Mouse (Mus musculus): ENCODE measurements around the gene Ifi47. TPM values are rescaled to one million over a fixed set of nuclear protein-coding genes. Genes with fewer than 3 reads are reported as not detected.
"Not testable (repeated sequence)": the region's sequence is repeated elsewhere in the genome, so short reads cannot be mapped to it uniquely, and the experiment has no call there.

The Ifi47 gene
- total RNA-seq (2022) = 1 to 10 TPM; 4.4 to 7.4 (median 6.7) TPM

DNA sequence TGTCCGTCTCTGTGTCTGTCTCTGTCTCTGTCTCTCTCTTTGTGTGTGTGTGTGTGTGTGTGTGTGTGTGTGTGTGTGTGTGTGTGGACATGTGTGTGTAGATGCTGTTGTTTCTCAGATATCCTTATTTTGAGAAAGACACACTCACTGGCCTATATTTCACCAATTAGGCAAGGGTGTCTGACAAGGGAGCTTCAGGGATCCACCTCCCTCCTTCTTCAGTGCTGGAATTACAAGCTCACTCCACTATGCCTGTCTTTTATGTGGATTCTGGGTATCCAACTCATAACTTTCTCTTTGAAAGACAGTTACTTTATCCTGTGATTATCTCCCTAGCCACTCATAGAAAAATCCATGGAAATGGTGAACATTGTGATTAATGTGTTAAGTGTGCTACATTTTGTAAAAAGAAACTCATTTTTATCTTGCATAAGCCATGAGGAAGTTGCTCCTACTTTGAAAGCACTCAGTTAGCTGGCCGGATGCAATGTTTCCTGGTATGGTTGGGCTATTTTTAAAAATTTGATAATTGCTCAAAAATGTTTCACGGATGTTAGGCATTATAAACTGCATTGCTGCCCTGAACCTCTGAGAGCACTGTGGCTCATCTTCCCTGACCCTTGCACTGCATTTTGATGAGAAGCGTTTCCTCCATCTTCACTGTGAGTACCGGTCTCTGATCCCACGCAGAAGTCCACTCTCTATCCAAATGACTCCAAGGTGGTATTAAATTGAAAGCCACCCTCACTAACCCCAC lies at the start of gene Ifi47:
Gene Ifi47, plus strand, starts transcription at position 587 of the 757 bp plus-strand sequence.
- not testable (repeated sequence) for DNase-seq

DNA sequence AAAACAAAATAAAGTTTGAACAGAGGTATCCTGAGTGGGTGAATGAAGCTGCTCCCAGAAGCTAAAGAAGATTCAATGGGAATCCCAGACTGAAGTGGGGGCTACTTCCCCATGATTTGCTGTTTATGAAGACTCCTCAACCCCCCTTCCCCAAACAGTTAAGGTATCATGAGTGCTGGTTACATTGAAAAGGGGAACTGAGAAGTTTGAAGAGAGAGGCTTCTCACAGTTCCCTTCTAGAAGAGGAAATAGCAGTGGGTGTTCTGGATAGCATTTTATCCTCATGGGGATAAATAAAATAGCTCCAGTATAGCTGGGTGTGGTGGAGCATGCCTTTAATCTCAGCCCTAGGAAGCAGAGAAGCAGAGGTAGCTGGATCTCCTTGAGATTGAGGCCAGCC lies 26.3 kb upstream of the Ifi47 start:
- not testable (repeated sequence) for DNase-seq

DNA sequence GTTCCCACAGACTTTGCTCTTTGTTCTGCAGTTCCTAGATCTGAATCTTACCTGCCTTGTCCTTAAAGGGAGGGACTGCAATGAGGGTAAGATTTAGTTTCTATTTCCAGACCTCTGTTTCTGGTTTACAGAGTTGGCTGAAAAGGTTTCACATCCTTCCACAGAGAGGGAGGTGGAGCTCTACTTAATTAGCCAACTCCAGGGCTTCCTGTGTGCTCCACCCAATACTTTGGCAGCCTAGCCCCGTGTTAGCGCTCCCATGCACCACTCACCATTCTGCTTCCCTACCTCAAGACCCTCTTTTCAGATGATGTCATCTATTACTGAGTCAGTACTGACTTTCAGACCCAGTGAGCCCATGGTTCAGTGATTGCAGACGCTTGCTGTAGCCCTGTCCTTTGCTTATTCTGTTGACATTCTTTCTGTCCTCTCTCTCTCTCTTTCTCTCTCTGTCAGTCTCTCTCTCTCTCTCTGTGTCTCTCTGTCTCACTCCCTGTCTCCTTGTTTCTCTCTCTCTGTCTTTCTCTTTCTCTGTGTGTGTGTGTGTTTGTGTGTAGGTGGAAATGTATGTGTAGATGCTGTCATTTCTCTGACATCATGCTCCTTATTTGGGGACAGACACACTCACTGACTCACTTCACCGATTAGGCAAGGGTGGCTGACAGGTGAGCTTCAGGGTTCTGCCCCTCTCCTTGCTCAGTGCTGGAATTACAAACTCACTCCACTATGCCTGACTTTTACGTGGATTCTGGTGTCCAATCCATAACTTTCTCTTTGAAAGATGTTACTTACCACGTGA lies 25.1 kb upstream of the Ifi47 start, which contains the start of gene 9930111J21Rik2:
Gene 9930111J21Rik2, minus strand, starts transcription at position 150 of the 799 bp plus-strand sequence.
- not testable (repeated sequence) for DNase-seq

DNA sequence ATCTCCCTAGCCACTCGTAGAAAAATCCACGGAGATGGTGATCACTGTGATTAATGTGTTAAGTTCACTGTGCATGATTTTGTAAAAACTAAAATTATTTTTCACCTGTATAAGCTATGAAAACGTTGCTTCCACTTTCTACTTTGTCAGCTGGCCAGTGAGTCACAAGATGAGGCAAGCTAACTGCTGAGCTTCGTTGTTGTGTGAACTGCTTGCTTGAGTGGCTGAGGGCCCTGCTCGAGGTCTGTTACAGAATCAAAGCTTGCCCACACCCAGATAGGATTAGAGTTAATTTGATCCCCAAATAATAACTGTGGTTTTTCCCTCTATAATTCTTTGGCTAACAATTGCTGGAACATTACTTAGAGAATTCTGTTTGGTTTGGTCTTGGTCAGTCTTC lies 24.5 kb upstream of the Ifi47 start:
- DNase-seq = not testable (repeated sequence)

DNA sequence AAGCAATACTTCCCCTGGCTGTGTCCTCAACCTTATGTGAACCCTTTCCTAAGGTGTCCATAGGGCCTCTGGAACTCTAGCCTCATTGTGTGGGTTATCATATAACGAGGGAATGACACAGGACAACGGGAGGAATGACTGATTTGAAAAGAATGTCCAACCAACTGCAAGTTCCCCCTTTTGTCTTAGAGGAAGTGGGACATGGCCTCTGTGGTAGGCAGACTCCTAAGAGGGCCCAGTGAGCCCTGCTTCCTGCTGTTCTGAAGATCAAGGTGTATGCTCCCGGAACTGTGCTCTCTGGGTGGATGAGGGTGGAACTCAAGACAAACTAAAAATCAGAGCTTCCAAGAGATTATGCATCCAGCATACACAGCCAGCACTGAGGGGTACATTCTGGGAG lies 16.3 kb upstream of the Ifi47 start:
- DNase-seq = not testable (repeated sequence)

DNA sequence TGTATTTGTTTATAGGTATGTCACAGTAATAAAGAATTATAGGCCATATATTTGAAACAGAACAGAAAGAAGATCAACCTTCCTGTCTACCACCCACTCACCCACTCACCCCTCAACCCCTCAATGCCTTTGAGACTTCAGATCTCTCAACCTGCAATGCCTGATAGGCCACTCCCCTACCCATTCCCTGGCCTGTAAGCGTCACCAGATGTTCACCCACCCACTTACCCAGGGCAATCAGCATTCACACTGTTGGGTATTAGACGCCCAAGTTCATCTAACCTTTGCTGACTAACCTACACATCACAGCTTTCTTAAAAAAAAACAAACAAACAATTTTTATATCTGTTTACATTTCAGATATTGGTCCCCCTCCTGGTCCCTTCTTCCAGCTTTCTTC lies 14.5 kb upstream of the Ifi47 start:
- not testable (repeated sequence) for DNase-seq

DNA sequence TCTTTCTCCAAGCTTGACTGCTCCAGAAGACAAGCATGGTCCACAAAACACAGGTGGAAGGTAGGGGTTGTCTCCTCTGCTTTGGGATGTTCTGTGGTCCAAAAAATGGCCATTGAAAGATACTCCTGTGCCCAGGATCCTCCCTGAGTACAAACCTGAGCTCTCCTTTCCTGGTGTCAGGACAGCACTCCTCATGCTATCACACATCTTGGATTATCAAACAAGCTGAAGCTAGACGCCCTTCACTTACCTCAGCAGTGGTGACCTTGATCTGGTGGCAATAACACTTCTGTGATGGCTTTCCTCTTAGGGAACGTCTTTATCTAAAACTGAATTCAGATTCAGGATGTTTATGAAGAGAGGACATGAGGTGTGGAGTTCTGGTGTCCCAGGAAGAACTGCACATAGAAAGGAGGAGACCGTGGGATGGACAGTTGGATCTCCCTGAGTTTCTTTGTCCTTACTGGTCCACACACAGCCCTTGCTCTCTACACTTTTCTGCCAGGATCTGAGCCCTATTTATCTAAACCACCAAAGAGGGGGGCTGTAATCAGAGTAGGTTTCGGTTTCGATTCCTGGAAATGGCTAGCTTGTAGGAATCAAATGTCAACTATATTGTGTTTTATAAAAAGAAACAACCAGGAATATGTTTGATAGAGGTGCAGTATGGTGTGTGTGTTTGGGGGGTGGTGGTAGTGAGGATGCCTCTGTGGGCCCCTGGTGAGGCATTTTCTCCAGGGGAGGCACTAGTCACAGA lies 12.5 kb upstream of the Ifi47 start, which contains the start of gene Tgtp2:
Gene Tgtp2, minus strand, starts transcription at position 494 of the 757 bp plus-strand sequence.
- not testable (repeated sequence) for DNase-seq

DNA sequence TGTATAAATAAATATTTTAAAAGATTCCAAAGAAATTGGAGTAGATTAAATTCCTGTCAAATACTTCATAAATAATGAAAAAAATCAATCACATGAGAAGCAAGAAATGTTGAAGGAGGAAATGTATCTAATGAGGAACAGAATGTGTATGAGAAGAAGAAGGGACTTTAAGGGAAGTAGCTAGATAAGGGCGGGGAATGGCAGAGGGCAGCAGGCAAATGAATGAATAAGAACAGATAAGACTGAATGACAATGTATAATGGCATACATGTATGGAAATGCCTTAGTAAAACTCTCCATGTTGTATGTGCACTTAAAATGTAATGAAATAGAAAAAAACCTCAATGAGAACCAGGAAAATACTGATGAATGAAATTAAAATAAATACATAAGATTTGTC lies 8.0 kb upstream of the Ifi47 start:
- no peak for DNase-seq

DNA sequence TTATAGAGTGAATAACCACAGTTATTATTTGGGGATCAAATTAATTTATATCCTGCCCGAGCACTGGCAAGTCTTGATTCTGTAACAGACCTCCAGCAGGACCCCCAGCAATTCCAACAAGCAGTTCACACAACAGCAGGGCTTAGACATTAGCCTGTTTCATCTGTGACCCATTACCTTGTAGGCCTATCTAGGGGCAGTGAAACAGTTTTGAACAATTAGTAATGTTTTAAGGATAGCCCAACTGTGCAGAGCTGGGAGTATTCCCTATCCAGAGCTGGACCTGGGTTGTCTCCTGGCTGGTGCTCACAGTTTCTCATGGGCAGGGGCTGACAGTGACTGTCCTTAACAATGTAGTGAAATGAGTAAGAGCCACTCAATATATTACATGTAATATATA lies 625 bp downstream of the Ifi47 start:
- no peak for DNase-seq

DNA sequence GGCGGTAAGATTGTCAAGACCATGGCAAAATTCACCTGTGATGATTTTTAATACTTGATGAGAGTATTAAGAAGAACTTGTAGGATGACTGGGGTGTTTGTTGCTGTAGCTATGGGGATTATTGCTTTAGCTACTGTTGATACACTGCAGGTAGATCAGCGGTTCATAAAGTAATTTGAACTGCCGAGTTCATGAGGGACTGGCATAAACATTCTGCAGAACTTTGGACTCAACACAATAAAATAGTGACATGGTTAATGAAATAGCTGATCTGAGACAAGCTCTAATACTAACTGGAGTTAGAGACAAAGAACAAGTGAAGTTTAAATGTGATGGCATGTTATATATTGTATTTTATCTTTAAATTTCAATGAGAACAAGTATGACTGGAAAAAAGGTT lies 2.3 kb downstream of the Ifi47 start:
- no peak for DNase-seq

DNA sequence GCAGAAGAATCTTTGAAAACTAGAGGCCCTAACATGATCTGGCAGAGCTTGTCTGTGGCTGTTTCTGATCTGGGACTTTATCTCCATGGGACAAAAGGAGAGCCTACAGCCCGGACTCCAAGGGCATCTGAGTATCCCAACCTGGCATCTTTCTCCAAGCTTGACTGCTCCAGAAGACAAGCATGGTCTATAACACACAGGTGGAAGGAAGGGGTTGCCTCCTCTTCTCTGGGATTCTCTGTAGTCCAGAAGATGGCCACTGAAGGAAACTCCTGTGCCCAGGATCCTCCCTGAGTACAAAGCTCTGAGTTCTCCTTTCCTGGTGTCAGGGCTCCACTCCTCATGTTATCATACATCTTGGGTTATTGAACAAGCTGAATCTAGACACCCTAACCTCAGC lies 4.2 kb downstream of the Ifi47 start:
- DNase-seq = no peak

DNA sequence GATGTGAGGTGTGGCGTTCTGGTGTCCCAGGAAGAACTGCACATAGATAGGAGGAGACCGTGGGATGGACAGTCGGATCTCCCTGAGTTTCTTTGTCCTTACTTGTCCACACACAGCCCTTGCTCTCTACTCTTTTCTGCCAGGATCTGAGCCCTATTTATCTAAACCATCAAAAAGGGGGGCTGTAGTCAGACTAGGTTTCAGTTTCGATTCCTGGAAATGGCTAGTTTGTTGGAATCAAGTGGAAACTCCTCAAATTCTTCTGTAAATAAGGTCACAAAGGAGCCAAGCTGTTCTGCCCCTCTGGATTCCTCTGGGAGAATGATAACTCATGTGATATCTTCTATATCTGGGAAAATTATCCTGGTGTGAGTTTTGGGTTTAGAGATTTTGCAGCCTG lies 5.0 kb downstream of the Ifi47 start:
- no peak for DNase-seq

DNA sequence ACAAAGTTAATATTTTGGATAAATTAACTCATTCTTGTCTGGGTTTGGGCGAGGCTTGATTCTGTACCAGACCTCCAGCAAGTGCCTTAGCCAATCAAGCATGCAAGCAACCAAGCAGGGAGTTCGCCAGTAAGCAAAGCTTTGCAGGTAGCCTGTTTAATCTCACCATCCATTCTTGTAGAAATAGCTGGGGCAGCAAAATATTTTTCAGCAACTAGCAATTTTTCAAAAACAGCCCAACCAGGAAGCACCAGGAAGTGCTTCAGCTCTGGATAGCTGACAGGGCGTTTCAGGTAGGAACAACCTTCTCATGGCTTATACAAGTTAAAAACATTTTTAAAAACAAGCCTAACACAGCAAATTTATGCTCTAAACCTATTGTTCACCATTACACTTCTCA lies 5.5 kb downstream of the Ifi47 start:
- DNase-seq = no peak

DNA sequence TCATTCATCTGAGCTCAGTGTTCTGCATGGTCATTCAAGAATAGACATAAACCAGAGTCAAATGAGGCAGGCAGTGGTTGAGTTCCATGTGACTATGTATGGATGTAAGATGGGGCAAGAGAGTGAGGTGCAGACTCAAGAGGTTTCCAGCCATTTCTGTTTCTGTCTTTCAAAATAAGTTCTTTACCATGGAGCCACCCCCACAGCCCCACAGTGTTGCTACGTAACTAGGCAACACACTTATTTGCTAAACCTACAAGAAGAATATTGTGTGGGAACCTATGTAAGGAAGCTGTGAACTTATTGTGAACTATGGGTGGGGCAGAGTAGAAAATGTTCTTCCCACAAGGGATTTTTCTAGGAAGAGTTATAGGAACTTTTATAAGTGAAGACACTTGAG lies 6.8 kb downstream of the Ifi47 start:
- DNase-seq = no peak

DNA sequence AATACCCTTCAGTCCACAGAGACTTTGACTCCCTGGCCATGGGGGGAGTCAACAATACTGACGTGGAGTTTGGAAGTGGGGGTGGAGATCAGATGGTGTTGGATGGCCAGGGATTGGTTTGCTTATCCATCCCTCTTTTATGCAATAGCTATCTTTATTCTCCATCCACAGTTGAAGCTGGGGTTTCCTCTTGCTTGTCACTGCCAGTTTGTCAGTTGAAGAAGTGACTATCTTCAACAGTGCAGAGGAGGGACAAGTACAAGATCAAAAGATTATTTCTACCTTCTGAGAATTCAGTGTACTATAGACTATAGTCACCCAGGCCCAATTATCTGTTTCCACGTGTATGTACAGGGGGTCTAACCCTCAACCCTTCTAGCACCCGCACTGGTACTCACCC lies 7.4 kb downstream of the Ifi47 start:
- no peak for DNase-seq

DNA sequence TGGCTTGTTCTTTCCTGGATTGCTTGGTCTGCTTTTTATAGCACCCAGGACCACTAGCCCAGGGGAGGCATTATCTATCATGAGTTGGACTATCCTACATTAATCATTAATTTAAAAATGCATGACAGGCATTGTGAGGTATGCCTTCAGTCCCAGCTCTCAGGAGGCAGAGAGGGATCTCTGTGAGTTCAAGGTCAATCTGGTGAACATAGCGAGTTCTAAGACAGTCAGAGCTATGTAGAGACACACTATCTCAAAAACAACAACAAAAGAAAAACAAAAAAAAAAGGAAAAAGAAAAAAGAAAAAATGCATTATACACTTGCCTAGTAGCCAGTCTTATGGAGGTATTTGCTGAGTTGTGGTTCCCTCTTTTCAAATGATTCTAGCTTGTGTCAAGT lies 8.0 kb downstream of the Ifi47 start:
- no peak for DNase-seq

DNA sequence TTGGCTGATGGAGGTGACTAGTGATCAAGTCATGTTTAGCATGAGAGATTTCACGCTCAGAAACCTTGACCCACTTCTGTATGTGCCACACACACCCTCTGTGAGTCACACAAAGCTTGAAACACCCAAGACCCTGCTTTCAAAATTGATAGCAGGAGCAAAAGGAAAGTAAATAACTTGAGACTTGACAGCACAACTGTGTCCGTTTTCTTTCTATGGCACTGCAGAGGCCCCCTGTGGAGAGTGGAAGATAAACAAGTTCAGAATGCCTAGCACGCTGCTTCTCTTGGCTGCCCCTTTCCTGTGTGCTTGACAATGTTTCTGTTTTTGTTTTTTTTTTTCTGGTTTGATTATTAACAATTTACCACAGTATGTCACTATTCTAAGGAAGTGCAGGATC lies 8.5 kb downstream of the Ifi47 start:
- no peak for DNase-seq

DNA sequence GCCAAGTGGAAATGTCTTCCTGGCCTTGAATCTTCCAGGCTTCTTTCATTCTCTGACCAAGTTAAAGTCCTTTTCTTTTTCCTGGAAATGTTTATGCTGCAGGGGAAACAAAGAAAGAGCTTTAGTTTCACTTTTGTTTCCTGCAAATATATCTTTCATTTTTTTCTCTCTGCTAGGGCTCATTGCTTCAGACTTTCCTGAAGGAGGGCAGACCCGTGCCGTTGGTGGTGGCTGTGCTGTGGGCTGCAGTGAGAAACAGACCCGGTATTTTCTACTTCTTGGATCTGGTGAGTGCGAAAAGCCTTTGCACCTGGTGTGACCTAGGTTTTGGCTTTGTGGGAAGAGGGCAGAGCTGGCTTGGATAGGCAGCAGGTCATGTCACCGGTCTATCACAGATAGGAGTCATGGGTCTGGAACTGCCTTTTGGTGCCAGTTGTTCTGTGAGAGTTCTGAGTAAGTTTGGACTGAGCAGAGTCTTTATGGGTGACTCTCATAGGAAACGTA lies 10.5 kb downstream of the Ifi47 start:
- no peak for DNase-seq

DNA sequence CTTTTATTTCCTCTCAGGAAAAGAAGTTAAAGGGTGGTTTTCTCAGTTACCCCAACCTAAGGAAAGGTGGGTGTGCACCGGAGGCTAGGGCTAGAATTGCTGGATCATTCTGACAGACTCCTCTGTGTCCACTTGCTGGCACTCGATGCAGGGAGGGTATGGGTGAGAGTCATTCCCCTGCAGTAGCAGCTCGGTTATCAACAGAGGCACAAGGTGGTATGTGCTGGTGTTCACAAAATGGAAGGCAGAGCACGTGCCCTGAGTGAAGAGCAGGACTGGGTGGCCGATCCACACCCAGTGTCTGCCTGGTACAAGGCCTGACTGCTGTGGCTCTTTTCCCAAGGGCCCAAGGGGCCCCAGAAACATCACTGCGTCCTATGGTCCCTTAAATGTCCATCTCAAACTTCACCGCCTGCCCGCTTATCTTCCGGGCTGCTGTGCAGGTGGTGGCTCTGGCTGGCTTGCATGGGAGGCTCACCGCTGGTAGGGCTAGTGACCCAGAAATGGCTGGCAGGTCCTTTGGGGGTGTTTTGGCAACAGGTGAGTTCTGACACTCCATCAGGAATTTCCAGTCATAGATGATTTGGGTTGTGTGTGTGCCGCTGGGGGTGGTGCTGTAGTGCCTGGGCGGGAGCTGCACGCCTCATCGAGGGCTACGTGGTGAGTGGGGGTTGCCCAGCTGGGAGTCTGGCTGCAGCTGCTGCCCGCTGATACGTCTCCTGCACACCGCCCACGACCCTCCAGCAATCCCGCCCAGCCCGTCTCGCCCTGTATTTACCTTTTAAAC lies 11.6 kb downstream of the Ifi47 start:
- DNase-seq = no peak

DNA sequence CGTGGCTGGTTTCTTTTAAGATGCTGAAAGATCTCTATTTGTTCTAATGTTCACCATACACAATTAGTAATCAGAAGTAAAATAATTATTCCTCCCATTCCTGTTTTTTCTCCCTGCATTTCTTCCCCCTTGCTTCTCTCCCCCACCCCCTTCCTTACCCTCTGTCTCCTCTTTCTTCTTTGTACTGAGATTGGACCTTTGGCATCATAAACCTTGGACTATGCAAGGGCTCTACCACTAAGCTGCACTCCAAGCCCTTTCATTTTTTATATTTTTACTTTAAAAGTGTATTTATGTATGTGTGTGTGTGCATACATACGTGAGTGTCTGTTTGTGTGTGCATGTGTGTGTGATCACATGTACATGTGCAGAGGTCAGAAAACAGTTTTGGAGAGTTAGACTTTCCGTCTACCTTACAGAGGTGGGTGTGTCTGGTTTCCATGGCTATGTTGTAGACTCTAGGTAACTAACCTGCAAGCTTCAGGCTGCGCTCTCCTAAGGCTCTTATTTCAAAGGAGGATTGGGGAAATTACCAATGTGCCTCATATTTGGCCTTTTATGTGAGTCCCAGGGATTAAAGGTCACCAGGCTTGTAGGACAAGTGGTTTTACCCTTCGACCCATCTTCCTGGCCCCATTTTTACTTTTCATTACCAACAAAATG lies 12.7 kb downstream of the Ifi47 start:
- no peak for DNase-seq

Data from adrenal gland, adult 8-10 months (tissue).